Mouse (Mus musculus): ENCODE measurements around the gene Gsap.
"Not testable (repeated sequence)": the region's sequence is repeated elsewhere in the genome, so short reads cannot be mapped to it uniquely, and the experiment has no call there.

DNA sequence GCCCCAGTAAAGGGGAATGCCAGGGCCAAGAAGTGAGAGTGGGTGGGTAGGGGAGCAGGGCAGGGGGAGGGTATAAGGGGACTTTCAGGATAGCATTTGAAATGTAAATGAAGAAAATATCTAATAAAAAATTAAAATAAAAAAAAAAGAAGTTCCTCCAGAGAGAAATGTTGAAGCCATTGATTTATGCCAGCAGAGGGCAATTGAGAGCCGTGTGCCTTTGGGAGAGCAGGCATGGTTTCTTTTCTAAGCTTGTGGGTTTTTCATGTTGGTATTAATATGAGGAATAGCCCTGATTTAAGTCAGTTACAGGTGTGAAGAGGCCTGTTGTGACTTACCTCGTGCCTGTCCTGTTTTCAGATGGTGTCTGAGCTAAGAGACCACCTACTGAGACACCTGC lies 91.6 kb downstream of the Gsap start:
- TF ChIP-seq GATA1 (IDR thresholded peaks at IDR 0.05; ENCODE audit: borderline replicate concordance, low read length); FLI1 (IDR thresholded peaks at IDR 0.05; ENCODE audit: low read length): not testable (repeated sequence)

Measured in megakaryocyte, embryonic 14.5 days (primary cell).